Mouse (Mus musculus) spleen, embryonic (tissue): ENCODE results near the gene Cipc.

Experiments
- CTCF ChIA-PET: fragments of 350-600 bp; sonication (Branson Sonifier 250); formaldehyde crosslinking; loops from one replicate; lab custom pipeline; 2022; lab: Charles Lee

Gene Cipc

DNA sequence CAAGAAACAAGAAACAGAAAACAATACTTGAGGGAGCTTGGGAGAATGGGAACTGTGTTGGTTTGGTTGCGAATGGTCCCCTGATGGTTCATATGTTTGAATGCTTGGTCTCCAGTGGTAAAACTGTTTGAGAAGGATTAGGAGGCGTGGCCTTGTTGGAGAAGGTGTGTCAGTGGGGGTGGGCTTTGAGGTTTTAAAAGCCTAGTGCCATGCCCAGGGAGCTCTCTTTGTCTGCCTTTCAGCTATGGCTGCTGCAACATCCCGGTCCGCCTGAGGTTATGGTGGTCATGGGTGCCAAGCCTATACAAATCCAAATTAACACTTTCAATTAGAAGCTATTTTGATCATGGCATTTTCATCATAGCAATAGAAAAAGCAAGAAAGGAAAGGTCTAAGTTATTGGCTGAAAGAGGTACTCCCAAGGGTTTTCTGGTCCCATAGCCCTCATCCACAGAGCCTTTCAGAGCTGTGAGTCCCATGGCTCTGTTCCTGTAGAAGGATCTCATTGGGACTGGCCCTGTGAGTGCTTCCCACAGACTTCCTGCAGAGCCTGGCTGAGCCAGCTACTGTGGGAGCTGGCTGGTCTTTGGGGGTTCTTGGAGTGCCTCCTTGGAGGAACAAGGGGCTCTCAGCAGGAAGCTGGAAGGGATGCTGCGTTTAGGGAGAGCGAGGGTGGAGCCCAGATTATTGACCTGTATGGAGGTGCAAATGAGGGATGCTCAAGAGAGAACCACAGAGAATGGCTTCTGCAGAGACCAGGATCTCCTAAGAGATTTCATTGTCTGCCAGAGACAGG, 15.7 kb upstream of the Cipc start:
- CTCF ChIA-PET, result no interaction called here

DNA sequence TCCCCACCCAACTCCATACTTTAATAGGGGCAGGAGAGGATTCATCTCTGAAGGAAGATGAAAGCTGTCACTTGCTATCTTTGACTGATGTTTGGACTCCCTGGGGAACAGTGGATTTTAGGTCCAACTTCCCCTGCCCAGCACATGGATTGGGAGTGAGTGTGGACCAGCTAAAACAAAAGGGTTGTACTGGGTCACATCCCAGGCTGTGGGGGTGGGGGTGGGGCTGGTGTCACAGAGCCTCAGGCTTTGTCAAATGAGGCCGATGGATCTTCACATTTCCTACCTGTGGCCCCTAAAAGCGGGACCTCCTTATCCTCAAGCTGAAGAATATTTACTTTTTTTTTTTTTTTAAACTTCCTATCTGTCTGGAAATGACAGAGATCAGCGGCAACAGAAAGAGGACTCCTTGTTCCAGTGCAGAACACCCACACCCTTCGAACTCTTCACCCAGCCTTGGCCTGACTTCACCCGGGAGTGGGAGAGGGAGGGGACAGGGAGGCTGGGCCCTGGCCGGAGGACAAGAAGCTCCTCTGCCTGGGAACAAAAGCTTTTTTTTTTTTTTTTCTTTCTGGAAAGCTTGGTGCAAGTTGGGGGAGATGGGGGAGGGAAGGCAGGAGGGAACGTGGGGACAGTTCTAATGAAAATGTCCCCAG, 14.8 kb upstream of the Cipc start:
- CTCF ChIA-PET, result interaction anchor here (0.6 kb wide), 1 partner anchor 389 kb away, joined by 13 read pairs; no protein-coding TSS in a partner anchor

DNA sequence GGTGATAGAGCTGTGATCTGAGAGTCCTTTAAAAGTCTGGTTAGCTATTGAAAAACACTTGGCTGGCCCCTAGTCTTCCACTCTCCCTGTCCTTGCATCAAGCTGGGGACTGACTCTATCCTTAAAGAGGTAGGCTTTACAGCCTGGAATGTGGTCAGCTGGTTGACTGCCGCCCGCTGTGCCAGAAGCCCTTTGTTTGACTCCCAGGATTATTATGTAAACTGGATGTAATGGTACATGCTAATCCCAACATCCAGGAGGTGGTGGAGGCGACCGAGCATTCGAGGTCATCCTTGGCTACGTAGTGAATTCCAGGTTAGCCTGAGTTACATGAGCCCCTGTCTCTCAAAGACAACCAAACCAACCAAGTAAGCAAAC, 14.3 kb upstream of the Cipc start:
- CTCF ChIA-PET, result interaction anchor here (0.9 kb wide), 1 partner anchor 9 kb away, joined by 3 read pairs; no protein-coding TSS in a partner anchor

DNA sequence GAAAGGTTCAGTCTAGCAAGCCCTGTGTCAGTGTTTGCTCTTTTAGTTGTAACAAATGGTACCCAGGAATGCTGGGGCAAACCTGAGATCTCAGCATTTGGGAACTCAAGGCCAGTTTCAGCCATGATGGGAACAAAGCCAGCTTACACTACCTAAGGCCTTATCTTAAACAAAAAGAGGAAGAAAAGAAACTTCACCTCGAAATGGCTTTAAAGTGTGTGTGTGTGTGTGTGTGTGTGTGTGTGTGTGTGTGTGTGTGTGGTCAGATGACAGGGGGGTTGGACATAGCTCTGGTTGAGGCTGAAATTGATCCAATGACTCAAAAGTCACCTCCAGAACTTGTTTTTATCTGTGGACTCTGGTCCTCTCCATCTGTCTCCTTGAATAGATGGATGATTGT, 12.1 kb upstream of the Cipc start:
- CTCF ChIA-PET, result no interaction called here

DNA sequence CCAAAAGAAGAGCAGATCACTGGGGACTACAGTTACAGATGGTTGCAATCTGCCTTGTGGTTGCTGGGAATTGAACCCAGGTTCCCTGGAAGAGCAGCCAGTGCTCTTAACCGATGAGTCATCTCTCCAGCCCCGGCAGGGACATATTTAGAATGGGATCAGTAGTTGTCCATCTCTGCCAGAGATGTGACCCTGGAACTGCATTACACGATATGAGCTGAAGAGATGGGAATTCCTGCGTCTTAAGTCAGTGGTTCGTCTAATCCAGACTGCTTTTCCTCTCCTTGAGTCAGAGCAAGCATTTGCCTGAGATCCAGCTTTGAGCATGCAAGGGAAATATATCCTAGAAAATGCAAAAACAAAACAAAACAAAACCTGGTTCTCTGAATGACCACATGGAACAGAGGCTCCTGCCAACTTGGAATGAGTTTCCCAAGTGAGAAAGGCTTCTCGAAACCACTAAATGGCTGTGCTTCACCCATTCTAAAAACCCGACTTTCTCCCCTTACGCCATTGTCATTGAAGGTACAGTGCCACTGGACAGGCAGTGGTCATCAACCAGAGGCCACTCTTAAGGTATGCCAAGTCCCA, 11.1 kb upstream of the Cipc start:
- CTCF ChIA-PET, result interaction anchor here (0.6 kb wide), 1 partner anchor 1370 kb away, joined by 7 read pairs; no protein-coding TSS in a partner anchor

DNA sequence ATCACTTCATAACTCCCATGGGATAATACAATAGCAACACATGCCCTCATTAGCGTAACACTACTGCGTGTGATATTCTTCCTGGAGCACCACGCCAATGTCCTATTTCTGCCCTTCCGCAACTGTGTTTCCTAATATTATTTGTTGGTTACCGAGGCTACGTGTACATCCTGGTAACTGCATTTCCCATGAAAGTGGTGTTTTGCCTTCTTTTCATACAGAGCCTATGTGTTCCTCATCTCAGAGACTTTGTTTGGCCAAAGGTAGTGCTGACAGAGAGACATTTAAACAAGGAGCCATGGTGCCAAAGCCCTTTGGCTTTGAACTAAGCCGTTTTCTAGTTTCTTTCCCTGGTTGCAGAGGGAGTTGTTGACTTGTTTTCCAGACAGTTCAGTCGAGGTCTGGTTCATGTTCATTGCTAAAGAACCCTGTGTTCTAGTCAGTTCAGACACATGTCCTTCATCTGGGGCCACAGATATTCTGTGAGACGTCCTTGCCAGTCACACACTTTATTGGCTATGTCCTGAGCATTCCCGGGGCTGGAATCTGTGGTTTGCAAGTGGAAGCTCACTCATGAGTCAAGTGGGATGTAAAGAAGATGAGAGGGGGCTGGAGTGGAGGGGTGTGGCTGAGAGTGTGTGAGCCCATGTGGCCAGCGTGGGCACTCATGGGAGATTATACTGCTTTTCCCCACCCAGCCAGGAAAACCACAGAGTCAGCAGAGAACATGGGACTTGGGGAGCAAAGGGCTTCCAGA, 10.1 kb upstream of the Cipc start:
- CTCF ChIA-PET, result no interaction called here

DNA sequence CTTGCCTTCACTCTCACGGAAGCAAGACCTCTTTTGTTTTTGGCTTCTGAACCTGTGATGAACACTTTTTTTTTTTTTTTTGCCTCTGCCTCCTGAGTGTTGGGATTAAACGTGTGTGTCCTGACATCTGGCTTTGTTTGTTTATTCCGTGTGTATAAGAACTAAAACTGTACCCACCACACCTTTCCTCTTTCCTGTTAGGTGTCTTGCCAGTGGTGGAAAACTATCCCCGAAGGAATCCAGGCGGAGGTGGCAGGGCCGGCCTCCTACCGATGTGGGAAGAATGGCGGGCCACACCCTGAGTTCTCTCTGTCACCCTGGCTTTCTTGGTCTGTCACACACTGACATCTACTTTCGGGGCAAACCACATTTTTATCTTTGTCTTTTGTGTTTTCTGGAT, 8.3 kb upstream of the Cipc start:
- CTCF ChIA-PET, result no interaction called here

DNA sequence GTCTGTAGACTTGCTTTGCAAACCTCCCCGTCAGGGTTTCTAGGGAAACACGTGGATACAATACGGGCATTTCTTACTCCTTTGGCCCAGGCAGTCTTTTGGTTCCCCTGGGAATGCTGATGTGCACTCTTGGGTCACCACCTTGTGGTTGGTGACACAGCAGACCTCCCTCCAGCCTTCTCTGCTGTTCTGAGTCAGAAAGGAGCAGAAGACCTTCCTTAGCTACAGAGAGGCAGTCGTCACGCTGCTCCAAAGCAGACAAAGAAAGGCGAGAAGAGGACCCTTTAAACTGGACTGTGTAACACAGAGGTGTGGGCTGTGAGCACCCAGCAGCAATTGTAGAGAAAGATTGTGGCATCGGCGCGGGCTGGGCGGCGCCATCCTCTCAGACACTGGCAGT, 5.7 kb upstream of the Cipc start:
- CTCF ChIA-PET, result interaction anchor here (0.7 kb wide), 1 partner anchor 397 kb away, joined by 4 read pairs; no protein-coding TSS in a partner anchor

DNA sequence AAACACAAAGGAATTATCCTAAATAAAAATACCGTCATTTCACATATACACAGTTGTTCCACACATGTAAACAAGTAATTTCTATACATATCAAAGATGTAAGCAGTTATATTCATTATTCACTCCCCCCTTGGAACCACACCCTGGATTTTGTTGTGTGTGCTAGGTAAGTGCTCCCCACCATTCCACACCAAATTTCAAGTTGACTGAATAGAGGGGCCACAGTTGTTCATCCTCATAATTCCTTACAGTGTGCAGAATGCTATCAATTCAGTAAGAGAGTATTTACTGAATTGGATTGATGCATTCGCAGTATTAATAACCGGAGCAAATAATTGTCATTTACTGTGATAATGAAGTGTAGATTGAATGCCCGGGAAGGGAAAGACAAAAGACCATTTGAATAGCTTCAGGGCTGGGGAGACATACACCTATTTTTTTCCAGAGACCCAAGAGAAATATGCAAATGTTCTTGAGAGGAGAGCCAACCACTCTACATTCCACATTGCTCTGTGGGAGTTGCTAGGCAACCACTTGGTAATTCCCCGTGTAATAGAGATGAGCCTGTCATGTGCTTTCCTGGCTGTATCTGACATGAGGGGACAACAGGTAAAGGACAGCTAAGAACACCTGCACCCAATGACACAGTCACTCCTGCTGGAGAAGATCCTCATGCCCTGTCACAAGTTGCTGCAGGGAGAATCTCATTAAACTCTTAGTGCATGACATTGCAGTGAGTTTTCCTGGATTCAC, 4.9 kb upstream of the Cipc start:
- CTCF ChIA-PET, result interaction anchor here (0.7 kb wide), 1 partner anchor 397 kb away, joined by 4 read pairs; no protein-coding TSS in a partner anchor

DNA sequence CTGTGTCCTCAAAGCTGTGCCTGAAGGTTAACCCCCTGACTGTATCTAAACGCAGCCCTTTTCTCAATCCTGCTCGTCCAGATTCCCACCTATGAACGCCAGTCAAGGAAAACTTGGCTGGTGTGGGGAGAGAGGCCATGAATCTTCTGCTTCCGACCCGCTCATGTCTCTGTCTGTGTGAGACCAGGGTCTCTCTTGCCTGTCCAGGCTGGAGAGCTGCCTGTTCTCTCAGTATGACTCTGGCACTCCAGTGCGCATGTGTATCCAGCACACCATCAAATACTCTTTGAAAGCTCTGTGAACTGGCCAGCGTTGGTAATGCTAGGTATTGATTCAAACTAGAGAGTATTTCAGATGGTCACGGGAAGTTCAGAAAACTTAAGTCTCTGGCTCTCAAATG, 3.4 kb upstream of the Cipc start:
- CTCF ChIA-PET, result interaction anchor here (0.5 kb wide), 1 partner anchor 143 kb away, joined by 3 read pairs; no protein-coding TSS in a partner anchor

DNA sequence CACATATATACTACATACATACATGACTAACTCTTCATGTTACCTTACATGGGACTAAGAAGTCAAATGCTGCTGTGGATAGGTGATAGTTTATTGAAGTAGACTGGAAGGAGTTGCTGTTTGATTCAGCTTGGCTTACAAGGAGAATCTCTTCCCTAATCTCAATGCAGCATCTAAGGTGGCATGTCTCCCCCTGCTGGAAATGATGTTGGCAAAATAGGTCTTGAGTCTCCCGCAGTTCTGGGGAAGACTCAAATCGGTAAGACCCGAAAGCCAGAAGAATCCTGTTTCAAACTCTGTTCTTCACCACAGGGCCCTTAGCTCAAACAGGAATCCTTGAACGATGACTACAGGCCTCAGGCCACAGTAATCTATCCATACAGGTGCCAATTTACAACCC, 1.7 kb upstream of the Cipc start:
- CTCF ChIA-PET, result interaction anchor here (0.6 to 0.7 kb wide), 2 partner anchors 111 to 226 kb away, joined by 3 read pairs; no protein-coding TSS in a partner anchor

DNA sequence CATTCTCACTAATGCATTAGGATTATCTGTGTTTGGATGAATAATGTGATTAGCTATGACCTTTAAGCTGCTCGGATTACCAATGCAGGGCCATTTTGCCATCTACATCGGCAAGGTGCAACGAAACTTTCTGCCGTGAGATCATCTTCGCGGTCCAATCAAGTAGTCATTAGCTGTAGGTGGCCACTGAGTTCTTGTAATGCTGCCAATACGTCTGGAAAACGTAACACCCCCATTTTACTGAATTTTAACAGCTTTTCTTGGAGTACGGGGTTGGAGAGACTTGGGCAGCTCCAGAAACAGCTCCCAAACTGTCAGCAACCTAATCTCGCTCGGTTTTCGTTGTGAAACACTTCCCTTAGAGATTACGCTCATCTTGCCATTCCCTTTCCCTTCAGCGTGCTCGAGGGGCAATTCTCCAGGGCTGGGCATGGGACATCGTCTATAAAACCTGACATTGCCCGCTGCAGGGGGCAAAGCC, 502 bp upstream of the Cipc start:
- CTCF ChIA-PET, result interaction anchor here (0.5 to 1.0 kb wide), 2 partner anchors 22 to 140 kb away, joined by 3 to 4 read pairs; no protein-coding TSS in a partner anchor

DNA sequence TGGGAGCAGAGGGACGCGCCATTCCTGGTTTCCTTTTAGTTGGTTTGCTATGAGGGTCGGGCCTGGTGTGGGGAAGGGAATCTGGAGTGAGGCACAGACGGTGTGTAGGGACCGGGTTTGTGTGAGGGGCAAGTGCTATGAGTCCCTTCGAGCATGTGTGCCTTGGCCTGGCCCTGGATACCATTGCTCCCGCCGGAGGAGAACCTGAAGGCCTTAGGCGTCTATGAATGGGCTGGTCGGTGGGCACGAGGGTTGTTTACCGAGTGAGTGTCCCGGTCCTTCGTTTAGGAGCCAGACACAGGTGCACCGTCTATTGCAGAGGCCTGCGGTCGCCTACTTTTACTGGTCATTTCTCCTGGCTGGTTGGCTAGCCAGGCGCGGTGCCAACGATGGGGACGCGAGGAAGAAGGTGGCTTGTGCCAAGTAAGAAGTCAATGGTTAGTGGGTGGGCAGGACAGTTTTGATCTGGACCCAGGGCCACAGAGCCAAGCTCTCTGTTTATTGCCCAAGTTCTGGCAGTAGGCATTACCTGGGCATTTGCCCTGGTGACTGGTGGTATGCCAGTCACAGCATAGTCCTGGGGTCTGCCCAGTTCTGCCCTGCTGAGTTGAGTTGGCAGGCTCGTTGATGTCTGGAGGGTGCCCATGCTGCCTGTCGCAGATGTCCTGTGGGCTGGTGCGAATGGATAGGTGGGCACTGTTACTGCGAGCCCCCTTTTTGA, 998 bp downstream of the Cipc start:
- CTCF ChIA-PET, result no interaction called here

DNA sequence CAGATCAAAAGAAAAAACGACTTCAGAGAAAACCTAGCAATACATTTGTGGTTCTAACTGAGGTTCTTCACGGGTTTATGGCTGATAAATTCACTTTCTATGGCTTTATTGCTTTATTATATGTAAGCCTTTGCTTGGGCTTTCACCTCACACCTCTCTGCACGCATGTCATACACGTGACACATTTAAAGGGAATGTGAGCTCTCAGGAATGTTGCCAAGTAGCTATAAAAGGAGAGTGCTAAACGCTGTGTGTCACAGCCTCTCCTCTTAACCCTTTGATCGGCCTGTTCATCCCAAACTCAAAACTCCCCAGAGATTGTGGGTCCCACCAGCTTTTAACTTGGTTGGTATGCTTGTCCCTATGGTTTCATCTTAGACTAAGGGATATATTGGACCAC, 1.8 kb downstream of the Cipc start:
- CTCF ChIA-PET, result no interaction called here

DNA sequence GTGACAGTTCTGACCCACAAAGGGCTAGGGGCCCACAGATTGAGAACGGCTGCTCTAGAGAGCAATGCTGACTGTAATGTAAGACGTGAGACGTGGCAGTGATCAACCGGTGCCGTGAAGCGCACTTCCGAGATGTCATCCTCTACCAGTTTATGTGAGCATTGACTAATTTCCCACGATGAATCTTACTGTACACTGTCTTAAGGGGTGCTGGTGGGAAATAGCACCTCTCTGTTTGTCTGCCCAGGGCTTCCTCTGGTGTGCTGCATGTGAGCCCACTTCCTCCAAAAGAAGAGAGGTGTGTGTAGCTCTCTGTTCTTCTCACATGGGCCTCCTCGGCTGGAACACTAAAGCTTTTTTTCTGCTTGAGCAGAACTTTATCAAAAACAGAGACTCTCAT, 2.7 kb downstream of the Cipc start:
- CTCF ChIA-PET, result no interaction called here

DNA sequence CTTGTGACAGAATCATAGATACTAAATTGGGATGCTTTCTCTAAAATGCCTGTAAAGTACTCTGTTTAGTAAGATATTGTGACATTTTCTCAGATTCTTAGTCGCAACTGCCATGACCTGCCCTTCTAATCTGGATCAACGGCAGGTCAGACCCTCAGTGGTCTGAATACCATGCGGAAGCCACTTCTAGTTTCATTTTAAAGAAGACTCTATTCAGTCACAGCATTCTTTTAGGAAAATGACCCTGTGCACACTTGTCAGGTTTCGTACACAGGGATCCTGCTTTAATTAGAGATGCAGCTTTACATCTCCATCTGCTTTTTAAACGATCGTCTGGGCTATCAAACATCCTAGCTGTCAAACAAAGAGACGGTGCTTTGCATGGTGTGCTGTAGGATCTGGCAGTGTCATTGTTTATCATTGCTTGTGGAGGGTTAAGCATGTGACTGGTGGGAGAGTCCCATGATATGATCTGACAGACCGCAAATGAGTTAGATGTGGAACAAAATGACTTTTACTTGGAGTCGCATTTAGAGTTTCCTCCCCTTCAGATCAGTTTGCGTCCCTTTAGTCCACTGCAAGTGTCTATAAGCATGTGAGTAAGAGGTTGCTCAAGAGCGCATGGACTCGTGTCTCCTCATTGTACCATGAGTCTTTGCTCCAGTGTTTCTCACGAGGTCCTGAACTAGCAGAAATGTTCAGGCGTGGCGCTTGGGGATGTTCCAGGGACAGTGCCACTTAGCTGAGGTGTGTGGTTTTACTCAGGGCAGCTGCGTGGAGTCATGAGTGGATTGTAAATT, 3.5 kb downstream of the Cipc start:
- CTCF ChIA-PET, result no interaction called here

DNA sequence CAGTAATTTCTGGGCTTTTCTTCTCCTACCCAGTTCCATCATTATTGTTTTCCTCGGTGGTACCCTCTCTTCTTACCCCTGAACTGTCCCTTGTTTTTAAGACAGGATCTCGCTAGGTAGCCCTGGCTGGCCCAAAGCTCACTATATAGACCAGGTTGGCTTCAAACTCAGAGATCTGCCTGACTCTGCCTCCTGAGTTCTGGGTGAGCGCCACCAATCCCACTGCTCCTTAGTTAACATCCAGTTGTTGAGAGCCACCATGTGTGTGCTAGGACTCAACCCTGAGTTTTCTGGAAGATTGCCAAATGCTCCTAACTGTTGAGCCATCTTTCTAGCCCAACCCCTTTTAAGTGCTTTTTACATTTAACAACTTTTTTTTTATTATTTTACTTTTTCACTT, 4.1 kb downstream of the Cipc start:
- CTCF ChIA-PET, result no interaction called here

DNA sequence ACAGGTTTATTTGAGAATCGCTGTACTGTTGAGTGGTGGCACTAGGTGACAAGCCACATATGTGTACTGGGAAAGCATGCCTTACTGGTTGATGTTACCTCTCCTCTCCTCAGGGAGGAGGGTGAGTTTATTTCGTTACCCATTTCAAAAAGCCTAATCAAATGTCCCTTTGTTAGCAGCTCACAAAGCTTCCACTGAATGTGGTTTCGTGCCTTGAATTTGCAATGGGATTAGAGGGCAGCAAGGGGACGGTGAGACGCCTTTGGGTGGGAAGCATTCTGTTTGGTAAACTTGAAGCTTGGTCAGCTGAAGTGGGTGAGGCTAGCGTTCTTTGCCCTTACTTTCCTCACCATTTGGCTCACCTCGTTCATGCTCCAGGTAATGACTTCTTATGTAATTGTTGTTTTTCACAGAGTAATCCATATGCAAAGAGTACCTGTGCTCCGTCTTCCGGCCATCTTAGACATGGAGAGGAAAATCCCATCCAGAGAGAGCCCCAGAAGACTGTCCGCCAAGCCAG, 5.5 kb downstream of the Cipc start:
- CTCF ChIA-PET, result no interaction called here

DNA sequence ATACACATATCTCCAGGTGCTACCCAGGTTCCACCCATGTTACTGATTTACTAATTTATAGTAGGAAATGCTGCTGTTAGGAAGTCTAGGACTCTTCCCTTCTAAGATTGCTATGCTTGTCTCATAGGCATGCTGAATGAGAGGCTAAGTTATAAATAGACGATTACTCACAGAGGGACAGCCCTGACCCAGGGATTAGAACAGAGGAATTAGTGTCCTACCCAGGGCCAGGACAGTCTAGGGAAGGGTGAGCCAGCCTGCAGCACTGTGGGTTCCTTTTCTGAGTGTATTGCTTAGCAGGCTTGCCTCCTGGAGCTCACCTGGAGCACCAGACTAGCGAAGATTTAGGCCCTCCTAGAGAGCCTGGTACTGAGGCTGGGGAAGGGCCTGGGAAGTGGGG, 9.1 kb downstream of the Cipc start:
- CTCF ChIA-PET, result interaction anchor here (0.6 kb wide), 1 partner anchor 64 kb away, joined by 5 read pairs; no protein-coding TSS in a partner anchor
